Mouse (Mus musculus) gastrocnemius, adult 2 months (tissue): ENCODE measurements at regions not wholly inside any gene's neighbourhood (a gene's known extent, or its start where the extent isn't known, plus 50 kb on each side); places are given as distances from the start of the nearest gene placed in this dataset.

Experiments
- DNase-seq: peaks from one replicate; pipeline ENCODE4 v3.0.0; 2022
- H3K27ac ChIP-seq: fragments of 200-600 bp; 2 replicates; pipeline ENCODE4 v1.8.1; 2022; ENCODE audit warnings: mild to moderate bottlenecking
- H3K4me3 ChIP-seq: fragments of 200-600 bp; 2 replicates; pipeline ENCODE4 v1.8.1; 2022; ENCODE audit warnings: mild to moderate bottlenecking, moderate library complexity
- CTCF ChIP-seq: fragments of 200-600 bp; IDR thresholded peaks from 2 replicates; pipeline ENCODE4 v1.8.1; 2022; ENCODE audit warnings: antibody characterized with exemption, mild to moderate bottlenecking, moderate library complexity
- intact Hi-C: fragments of 180-260 bp; cut with DNase I; formaldehyde crosslinking; loops from one replicate; pipeline ENCODE4 v1.15.1; 2025

DNA sequence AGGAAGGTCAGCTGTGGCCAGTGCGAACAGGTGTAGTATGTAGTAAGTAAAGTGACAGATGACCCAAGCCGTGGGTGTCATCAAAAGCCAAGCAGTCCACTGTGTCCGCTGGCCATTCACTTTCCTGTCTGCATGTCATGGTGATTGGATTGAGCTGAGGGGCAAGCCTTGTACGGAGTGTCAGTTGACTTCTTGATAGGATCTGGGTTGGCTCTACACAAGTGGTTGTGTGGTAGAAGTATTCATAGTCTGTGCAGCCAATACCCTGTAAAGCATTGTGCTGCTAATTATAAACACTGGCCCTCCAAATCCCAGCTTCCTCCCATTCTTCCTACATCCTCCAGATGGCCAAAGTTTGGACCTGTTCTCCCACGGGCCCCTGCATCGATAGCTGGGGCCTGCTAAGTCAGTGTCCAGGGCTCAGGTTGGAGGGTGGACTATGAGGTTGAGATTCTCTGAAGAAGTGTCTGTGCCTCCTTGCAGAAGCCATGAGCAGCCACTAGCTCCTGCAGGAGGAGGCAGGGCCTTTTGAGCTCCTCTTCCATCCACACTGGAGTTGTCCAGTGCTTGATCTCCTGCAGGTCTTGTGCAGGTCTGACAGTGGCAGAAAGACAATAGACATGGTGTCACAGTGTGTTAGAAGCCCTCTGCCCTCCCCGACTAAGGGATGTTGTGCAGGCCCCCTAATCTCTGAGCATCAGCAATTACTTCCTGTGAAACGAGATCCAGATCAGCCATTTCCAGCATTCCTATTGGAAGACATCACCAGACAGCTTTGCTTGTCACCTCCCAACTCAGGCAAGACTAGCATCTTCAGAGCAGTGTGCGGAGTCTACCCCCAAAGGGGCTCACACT, 117.9 kb downstream of the Lrrc30 start:
- TF ChIP-seq CTCF: no peak
- intact Hi-C loops: loop anchor here (10.0 kb wide), 1 partner anchor 50 kb away; no protein-coding TSS in a partner anchor
- H3K4me3 ChIP-seq: no peak overlapping the region; the same call in 1 of the 2 replicates
- DNase-seq: no peak
- H3K27ac ChIP-seq: peak overlapping the region; percentile 87

DNA sequence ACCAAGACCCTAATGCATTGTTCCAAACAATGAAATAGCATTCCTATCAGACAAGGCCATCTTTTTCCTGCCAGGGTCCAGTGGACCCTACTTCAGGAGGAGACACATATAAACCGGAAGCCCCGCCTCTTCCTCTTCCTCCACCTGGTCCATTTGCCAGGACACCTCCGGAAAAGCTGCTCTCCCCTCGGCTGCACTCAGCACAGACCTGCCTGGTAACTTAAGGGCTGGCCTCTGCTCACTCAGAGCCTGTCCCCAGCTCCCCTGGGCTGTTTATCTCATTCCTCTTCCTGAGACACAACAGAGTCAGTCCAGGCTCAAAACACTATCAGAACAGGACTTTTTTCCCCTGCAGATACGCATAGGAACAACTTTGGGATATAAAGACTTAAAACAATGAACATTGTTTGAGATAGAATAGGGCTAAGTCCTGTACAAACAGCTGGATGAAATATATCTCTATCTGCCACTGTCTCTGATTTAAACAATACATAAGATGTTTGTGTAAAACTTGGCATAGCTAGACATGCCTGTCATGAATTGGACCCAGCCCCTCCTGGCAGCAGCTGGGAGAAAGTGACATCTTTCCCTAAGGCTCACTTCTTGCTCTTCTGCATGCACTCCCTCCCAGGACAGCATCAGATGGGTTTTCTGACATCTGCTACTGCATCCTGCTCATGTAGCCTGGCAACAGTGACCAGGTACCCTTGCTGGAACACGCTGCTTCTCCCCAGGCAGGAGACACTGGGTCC, 119.6 kb downstream of the Lrrc30 start:
- no peak for TF ChIP-seq CTCF
- peak; percentile 53 for DNase-seq
- intact Hi-C loops: loop anchor here (10.0 kb wide), 1 partner anchor 52 kb away; no protein-coding TSS in a partner anchor
- Histone ChIP-seq H3K27ac (peak overlapping the region; percentile 89), H3K4me3 (no peak overlapping the region)

DNA sequence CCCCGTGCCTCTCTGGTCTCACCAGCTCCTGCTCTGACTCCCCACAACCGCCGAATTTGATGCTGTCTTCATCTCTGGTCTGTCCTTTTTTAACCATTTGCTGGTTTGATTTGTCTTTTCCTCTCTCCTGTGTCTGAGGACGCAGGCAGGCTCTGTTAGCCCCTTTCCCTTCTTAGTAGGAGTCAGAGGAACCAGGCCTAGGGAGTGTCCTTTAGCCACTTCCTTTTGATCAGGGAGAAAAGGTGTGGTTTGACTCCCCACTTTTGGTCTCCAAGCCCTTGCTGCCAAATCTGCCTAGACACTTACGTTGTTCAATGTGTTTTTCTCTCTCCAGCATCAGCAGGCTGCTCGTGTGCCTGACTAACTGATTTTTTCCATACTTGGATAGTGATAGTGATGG, 120.5 kb downstream of the Lrrc30 start:
- no peak for DNase-seq
- intact Hi-C loops: loop anchor here (10.0 kb wide), 1 partner anchor 53 kb away; no protein-coding TSS in a partner anchor
- no peak for TF ChIP-seq CTCF
- Histone ChIP-seq H3K27ac (peak overlapping the region; percentile 89), H3K4me3 (peak overlapping the region; percentile 49)

DNA sequence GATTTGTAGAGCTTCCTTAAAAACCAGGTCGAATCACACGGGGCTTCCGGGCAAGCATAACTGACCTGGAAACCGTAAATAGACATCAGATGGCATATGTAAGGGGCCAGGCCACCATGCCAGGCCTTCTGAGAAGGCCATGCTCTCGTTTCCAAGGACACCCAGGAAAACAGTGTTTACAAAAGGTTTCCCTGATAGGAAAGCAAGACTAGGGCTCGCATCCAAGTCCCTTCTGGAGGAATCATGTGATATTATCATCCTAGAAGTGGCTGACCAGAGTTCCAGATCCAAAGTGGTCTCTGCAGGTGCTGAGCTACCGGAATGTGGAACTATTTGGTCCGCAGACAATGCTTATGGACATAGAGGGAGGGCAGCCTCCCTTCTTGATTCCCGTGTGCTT, 122.6 kb downstream of the Lrrc30 start:
- Histone ChIP-seq H3K27ac (peak overlapping the region; percentile 48), H3K4me3 (no peak overlapping the region)
- intact Hi-C loops: loop anchor here (10.0 kb wide), 1 partner anchor 55 kb away; no protein-coding TSS in a partner anchor
- DNase-seq: no peak
- TF ChIP-seq CTCF: no peak

DNA sequence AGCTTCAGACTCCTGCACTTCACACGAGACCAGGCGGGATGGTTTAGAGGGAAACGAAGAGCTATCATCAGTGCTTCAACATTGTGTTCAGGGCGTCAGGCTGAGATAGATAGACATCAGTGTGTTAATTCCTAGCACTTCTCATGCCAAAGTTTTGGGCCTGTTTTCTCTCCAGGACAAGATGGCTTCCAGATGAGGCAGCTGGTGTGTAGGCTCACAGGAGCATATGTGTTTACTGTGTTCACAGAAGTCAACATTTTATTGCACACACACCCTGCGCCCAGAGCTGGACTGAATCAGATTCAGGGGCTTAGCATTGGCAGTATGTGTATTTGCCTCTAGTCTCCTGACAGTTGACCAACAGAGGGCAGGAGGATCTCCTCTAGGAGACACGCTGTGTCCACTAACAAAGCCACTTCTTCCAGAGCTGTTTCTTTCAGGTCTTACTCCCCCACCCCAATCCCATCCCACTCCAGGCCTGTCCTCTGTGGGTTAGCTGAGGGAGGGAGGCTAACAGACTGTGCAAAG, 123.4 kb downstream of the Lrrc30 start:
- H3K4me3 ChIP-seq: no peak overlapping the region
- DNase-seq: no peak
- H3K27ac ChIP-seq: peak overlapping the region; percentile 48; the same call in 1 of the 2 replicates
- intact Hi-C loops: no loop called here
- TF ChIP-seq CTCF: no peak

DNA sequence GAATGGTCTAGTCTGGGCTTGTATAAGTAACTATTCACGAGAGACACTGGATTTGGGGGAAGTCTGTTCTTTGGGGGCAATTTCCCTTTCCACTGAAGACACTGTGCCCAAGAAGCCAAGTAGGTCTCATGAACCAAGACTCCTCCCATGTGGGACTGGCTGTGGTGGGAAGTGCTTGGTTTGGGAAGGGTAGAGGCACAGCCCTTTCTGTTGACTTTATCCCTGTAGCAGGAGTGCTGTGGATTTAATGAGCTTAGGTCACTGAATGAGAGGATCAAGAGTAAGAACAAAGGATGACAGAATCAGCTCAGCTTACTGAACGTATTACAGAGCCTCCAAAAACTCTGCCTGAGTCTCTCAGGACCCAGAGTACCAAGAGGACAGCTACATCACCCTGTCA, 124.2 kb downstream of the Lrrc30 start:
- intact Hi-C loops: no loop called here
- no peak for TF ChIP-seq CTCF
- DNase-seq: no peak
- H3K4me3 ChIP-seq: no peak overlapping the region
- no peak overlapping the region; the same call in 1 of the 2 replicates for H3K27ac ChIP-seq

DNA sequence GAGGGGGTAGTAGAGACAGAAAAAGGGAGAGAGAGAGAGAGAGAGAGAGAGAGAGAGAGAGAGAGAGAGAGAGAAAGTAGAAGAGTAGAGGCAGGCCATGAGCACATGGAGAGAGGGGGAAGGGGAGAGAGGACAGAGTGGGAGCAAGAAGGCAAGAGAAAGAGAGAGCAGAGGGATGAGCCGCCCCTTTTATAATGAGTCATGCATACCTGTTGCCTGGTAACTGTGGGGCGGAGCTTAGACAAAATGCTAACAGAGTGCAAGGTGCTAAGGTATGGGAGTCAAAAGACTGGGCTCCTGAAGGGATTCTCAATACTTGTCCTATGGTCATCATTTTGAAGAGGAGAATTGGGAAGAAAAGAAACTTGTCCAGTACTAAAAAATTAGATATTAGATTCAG, 126.1 kb downstream of the Lrrc30 start:
- DNase-seq: no peak
- Histone ChIP-seq H3K4me3 (no peak overlapping the region), H3K27ac (no peak overlapping the region)
- TF ChIP-seq CTCF: no peak
- intact Hi-C loops: no loop called here

DNA sequence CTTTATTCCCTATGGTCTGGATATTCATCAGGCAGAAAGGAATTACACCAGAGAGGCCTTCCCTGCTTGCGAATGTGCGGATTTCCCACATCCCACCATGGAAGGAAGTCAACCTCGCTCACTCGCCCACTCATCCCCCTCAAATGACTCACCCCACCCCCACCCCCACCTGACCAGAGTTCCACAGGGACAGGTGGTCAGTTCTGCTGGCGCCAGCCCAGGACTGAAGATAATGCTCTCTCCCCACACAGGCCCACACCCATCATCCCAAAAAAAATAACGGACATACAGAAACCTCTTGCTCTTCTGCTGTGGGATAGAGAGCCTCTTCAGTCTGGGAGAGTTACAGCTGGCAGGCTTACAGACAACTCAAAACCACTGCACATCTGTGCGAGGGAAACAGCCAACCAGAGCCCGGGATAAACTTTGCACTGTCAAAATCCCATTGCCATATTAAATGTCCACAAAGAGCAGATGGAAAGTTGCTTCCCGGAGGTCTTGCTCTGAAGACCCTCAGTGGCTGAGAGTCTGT, 128.0 kb downstream of the Lrrc30 start:
- Histone ChIP-seq H3K27ac (peak overlapping the region; percentile 78), H3K4me3 (peak overlapping the region; percentile 41)
- TF ChIP-seq CTCF: no peak
- DNase-seq: no peak
- intact Hi-C loops: no loop called here

DNA sequence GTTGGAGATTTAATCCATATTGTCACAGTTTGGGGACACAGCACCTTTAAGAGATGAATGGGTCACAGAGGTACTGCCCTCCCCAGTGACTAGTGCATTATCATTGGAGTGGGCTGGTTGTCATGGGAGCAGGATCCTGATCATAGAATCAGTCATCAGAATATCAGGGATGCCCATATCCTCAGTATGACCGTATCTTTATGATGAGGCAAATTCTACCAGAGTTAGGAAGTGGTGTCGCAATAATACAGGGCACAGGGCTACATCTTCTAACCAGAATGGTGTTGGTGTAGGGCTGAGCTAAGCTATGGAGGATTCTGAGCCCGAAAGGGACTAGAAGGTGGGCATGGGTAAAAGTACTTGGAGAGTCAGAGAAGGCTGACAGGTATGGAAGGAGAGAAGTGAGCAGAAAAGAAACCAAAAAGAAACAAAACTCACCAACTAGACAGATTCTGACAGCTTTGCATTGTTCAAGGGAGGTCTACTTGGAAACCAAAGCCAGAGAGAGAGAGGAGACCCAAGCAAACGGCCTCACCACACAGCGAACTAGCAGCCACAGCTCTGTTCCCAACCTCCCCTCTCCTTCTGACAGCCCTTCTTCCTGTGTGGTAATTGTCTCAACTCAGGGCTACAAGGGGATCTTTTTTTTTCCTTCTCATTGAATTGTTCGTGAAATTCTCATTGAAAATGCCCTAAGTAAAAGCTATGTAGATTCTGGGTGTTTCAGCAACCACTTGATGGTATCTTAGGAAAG, 129.2 kb downstream of the Lrrc30 start:
- no peak for DNase-seq
- intact Hi-C loops: no loop called here
- H3K27ac ChIP-seq: peak overlapping the region; percentile 78
- no peak for TF ChIP-seq CTCF
- H3K4me3 ChIP-seq: no peak overlapping the region

DNA sequence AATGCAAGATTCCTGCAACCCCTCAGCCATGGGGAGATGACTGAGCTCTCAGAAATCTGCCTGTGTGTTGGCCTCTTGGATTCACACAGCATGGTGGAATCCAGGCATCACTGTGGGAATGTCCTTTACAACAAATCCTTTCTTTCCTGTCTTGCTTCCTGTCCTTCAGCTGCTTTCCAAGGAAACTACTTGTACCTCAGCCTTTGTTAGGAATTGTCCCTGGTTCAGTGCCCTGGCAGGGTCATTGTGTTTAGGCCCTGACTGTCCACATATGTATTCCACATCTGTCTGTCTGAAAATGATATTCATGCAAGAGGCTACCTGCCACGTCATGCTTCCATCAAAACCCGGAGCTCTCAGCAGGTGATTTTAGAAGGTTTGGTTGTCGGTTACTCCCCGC, 129.9 kb downstream of the Lrrc30 start:
- H3K4me3 ChIP-seq: no peak overlapping the region

DNA sequence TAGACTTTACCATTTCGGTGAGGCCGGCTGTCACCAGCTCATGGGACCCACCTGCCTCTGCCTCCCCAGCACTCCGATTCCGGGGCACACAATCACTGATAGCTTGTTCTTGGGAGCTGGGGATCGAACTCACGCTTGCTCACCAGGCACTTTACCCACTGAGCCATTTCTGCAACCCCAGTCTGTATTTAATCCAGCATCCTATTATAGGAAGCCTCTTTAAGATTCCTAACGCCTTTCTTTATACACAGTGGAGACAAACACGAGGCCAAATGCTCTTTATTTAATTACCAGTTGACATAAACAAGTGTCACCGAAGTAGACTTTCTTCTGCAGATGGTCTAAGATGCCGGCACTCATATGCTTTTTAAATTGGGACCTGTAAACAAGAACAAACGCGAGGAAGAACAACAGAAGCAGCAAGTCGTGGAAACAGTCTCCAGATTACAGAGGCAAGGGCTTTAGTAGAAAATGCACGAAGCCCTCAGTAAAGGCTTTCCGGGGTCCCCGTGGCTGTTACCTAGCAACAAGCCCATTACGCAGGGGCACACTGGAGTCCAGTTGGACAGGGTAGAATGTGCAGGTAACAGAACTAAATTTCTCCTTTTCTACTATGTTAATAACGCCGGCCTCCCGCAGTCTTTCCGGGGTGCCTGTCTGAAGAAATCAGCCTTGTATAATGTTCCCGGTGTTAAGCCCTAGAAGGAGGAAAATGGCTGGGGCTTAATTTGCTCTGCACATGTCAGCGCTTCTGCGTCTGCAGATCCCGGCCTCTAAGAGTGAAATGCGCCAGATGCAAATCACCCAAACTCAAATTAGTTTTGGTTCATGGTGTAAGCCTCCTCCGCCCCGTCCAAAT, 132.5 kb downstream of the Lrrc30 start:
- Histone ChIP-seq H3K4me3 (no peak overlapping the region), H3K27ac (no peak overlapping the region)
- intact Hi-C loops: no loop called here
- DNase-seq: no peak
- no peak for TF ChIP-seq CTCF

More for the DNA sequence above, 129.9 kb downstream of the Lrrc30 start:
- peak overlapping the region; percentile 78; the same call in 1 of the 2 replicates for H3K27ac ChIP-seq
- intact Hi-C loops: no loop called here
- no peak for DNase-seq
- no peak for TF ChIP-seq CTCF
